ENCODE assay signal across 8 mouse cellular contexts in genomic region chr5:75977441-75978373, GRCm38 (mm10). TPM values are rescaled to one million over a fixed set of nuclear protein-coding genes. Genes with fewer than 3 reads are reported as not detected.
A peak's percentile ranks its signal among the peaks of the same experiment; 100 is the strongest.
DNase-seq lines count a peak whose midpoint lies in the region; ATAC-seq and TF ChIP-seq lines count a peak whose summit lies in the region.

No protein-coding gene starts in this region.

- TF ChIP-seq POLR2A in heart, adult 2 months (IDR thresholded peaks at IDR 0.05; ENCODE audit: insufficient read depth, low read depth, low read length) = no peak
- TF ChIP-seq POLR2A in olfactory bulb, adult 2 months (IDR thresholded peaks at IDR 0.05; ENCODE audit: insufficient read depth, low read depth, low read length) = no peak

- H3K4me3 ChIP-seq in heart, adult 2 months = peak overlapping the region; percentile 82
- H3K4me3 ChIP-seq in embryonic facial prominence, embryonic 12.5 days = peak overlapping the region; percentile 70
- peak overlapping the region; percentile 58 for H3K4me3 ChIP-seq in hindbrain, embryonic 15.5 days
- peak overlapping the region; percentile 55 for H3K4me3 ChIP-seq in liver, embryonic 15.5 days (replicated peaks)
- peak overlapping the region; percentile 55 for H3K4me3 ChIP-seq in olfactory bulb, adult 2 months (ENCODE audit: insufficient read depth, low read depth, low read length)

- ATAC-seq in embryonic facial prominence, embryonic 12.5 days (ENCODE audit: insufficient number of reproducible peaks, insufficient read depth, low FRiP score, low TSS enrichment) = peak; percentile 66
- ATAC-seq in hindbrain, embryonic 15.5 days (ENCODE audit: low FRiP score, low read depth) = peak; percentile 84
- no peak for ATAC-seq in liver, embryonic 15.5 days (ENCODE audit: insufficient read depth)

- H3K27me3 ChIP-seq in heart, adult 2 months (ENCODE audit: control insufficient read depth, insufficient read depth, low read length) = 0 out of 2 replicates have a peak, but pooled peaks cover 2% of the 10 kb centered on the region
- H3K27me3 ChIP-seq in embryonic facial prominence, embryonic 12.5 days = peaks cover 66% of the 10 kb centered on the region
- H3K27me3 ChIP-seq in hindbrain, embryonic 15.5 days = peaks cover 36% of the 10 kb centered on the region
- H3K27me3 ChIP-seq in liver, embryonic 15.5 days = peaks cover 88% of the 10 kb centered on the region

- no peak for TF ChIP-seq CTCF in heart, adult 2 months (IDR thresholded peaks at IDR 0.05)
- TF ChIP-seq CTCF in olfactory bulb, adult 2 months (IDR thresholded peaks at IDR 0.05; ENCODE audit: insufficient read depth, low read depth, low read length) = no peak

- peaks cover 2% of the 10 kb centered on the region for H3K4me1 ChIP-seq in heart, adult 2 months (ENCODE audit: control insufficient read depth, insufficient read depth, low read length)
- H3K4me1 ChIP-seq in embryonic facial prominence, embryonic 12.5 days = peaks cover 16% of the 10 kb centered on the region; the same call in 1 of the 2 replicates
- peaks cover 21% of the 10 kb centered on the region for H3K4me1 ChIP-seq in hindbrain, embryonic 15.5 days (replicated peaks)
- peaks cover 13% of the 10 kb centered on the region; the same call in 1 of the 2 replicates for H3K4me1 ChIP-seq in liver, embryonic 15.5 days (replicated peaks)
- H3K4me1 ChIP-seq in olfactory bulb, adult 2 months (ENCODE audit: control insufficient read depth, insufficient read depth, low read length) = peaks cover 14% of the 10 kb centered on the region

- no peak for TF ChIP-seq EP300 in heart, adult 2 months (IDR thresholded peaks at IDR 0.05; ENCODE audit: insufficient read depth, low read depth, low read length)

- 7% methylated on average over 54 of the region's 54 CpGs for WGBS in heart, adult 2 months
- WGBS in embryonic facial prominence, embryonic 12.5 days = 1% methylated on average over 54 of the region's 54 CpGs
- 2% methylated on average over 53 of the region's 54 CpGs for WGBS in hindbrain, embryonic 15.5 days
- WGBS in liver, embryonic 15.5 days (ENCODE audit: insufficient replicate concordance) = 2% methylated on average over 54 of the region's 54 CpGs
- WGBS in olfactory bulb, adult 2 months = 5% methylated on average over 54 of the region's 54 CpGs

- DNase-seq in heart, adult 2 months = peak; percentile 23 to 44
- no peak for DNase-seq in heart, postnatal 25 days (ENCODE audit: low spot score)
- DNase-seq in ES-CJ7 (ENCODE audit: low read depth, low spot score) (peak; percentile 19), adipocyte (ENCODE audit: low spot score) (no peak)

- H3K4me2 ChIP-seq in embryonic facial prominence, embryonic 12.5 days (replicated peaks) = peak overlapping the region; percentile 98
- peak overlapping the region; percentile 99 for H3K4me2 ChIP-seq in hindbrain, embryonic 15.5 days
- H3K4me2 ChIP-seq in liver, embryonic 15.5 days = peak overlapping the region; percentile 67

- H3K79me2 ChIP-seq in heart, adult 2 months (replicated peaks; ENCODE audit: control insufficient read depth, insufficient read depth, low read length) = no peaks in the 10 kb centered on the region

- no peaks in the 10 kb centered on the region for H3K9me3 ChIP-seq in embryonic facial prominence, embryonic 12.5 days
- no peaks in the 10 kb centered on the region for H3K9me3 ChIP-seq in hindbrain, embryonic 15.5 days
- H3K9me3 ChIP-seq in liver, embryonic 15.5 days (replicated peaks) = no peaks in the 10 kb centered on the region

- intact Hi-C loops in heart, adult 2 months (cut with DNase I) = loop anchor here (1.0 to 10.0 kb wide), 6 partner anchors 15 to 137 kb away; no protein-coding TSS in a partner anchor
- intact Hi-C loops in heart, postnatal 25 days (cut with DNase I) = loop anchor here (2.0 to 10.0 kb wide), 4 partner anchors 35 to 137 kb away; no protein-coding TSS in a partner anchor

- H3K27ac ChIP-seq in heart, adult 2 months = peak overlapping the region; percentile 94
- H3K27ac ChIP-seq in embryonic facial prominence, embryonic 12.5 days = peak overlapping the region; percentile 60; the same call in 1 of the 2 replicates
- H3K27ac ChIP-seq in hindbrain, embryonic 15.5 days (replicated peaks) = peak overlapping the region; percentile 35
- H3K27ac ChIP-seq in liver, embryonic 15.5 days (replicated peaks) = no peak overlapping the region
- H3K27ac ChIP-seq in olfactory bulb, adult 2 months (ENCODE audit: insufficient read depth, low read depth, low read length) = no peak overlapping the region

- H3K9ac ChIP-seq in heart, adult 2 months (ENCODE audit: low read depth, low read length) = peak overlapping the region; percentile 86
- peak overlapping the region; percentile 60 for H3K9ac ChIP-seq in embryonic facial prominence, embryonic 12.5 days
- H3K9ac ChIP-seq in hindbrain, embryonic 15.5 days = peak overlapping the region; percentile 46
- no peak overlapping the region for H3K9ac ChIP-seq in liver, embryonic 15.5 days

- H3K36me3 ChIP-seq in heart, adult 2 months (ENCODE audit: control insufficient read depth, insufficient read depth, low read length) = peaks cover 13% of the 10 kb centered on the region
- no peaks in the 10 kb centered on the region for H3K36me3 ChIP-seq in embryonic facial prominence, embryonic 12.5 days
- H3K36me3 ChIP-seq in hindbrain, embryonic 15.5 days = no peaks in the 10 kb centered on the region
- no peaks in the 10 kb centered on the region for H3K36me3 ChIP-seq in liver, embryonic 15.5 days (replicated peaks)

RNA-seq across cellular contexts. Expression of gene Kdr, which starts 0.6 kb away (rescaled TPM):
- total RNA-seq in heart, adult 2 months (2021) = 10 to 100 TPM; 70.7 to 78.2 TPM
- 38.3 and 73.9 TPM in 2 replicates for polyA plus RNA-seq in heart, adult 2 months (2012; rRNA removed)
- 10 to 100 TPM; 88.8 to 99.1 TPM for total RNA-seq in heart, postnatal 25 days (2021)
- polyA plus RNA-seq in embryonic facial prominence, embryonic 12.5 days (2016; fragmentation: Nextera tagmentation; extraction: Ambion mirVana) = 29.0 and 31.0 TPM in 2 replicates
- polyA plus RNA-seq in hindbrain, embryonic 15.5 days (2015; fragmentation: Nextera tagmentation; extraction: Ambion mirVana) = 23.8 and 24.4 TPM in 2 replicates
- polyA plus RNA-seq in liver, embryonic 15.5 days (2015; fragmentation: Nextera tagmentation; extraction: Ambion mirVana) = 8.0 and 8.7 TPM in 2 replicates
- polyA plus RNA-seq in olfactory bulb, adult 2 months (2012; ENCODE audit: insufficient read depth, insufficient read length, low replicate concordance, missing spikeins) = not detected in 2 replicates

Comparison
In these comparisons a context has a peak if more than half of its experiments do, and no peak if none do; other contexts are left out.
1. DNase-seq: peak in heart, adult 2 months (2 of 2) and ES-CJ7 (single experiment); none in heart, postnatal 25 days (single experiment) and adipocyte (single experiment).
2. H3K27ac ChIP-seq: peak in heart, adult 2 months (single experiment), embryonic facial prominence, embryonic 12.5 days (single experiment) and hindbrain, embryonic 15.5 days (single experiment); none in liver, embryonic 15.5 days (single experiment) and olfactory bulb, adult 2 months (single experiment).
3. Peak in every context shown above with its lines, with median percentiles within 50 percentile points of each other: H3K4me3 ChIP-seq and H3K4me2 ChIP-seq.